Mouse (Mus musculus) small intestine, adult 2 months (tissue): ENCODE data around the gene Gm49318. TPM values are rescaled to one million over a fixed set of nuclear protein-coding genes. Genes with fewer than 3 reads are reported as not detected.

Experiments used
- H3K27ac ChIP-seq: fragments of 200-500 bp; 2 replicates; pipeline ENCODE4 v1.5.1; 2012; ENCODE audit warnings: low read depth, low read length, control low read depth, inconsistent platforms; ENCODE audit not compliant: insufficient read depth
- H3K27me3 ChIP-seq: fragments of 200-500 bp; 2 replicates; pipeline ENCODE4 v1.6.1; 2012; ENCODE audit warnings: mild to moderate bottlenecking, moderate library complexity, low read length, inconsistent platforms; ENCODE audit not compliant: control insufficient read depth, insufficient read depth
- H3K36me3 ChIP-seq: fragments of 200-500 bp; 2 replicates; pipeline ENCODE4 v1.6.1; 2012; ENCODE audit warnings: mild to moderate bottlenecking, low read length, control low read depth, inconsistent platforms; ENCODE audit not compliant: control insufficient read depth, insufficient read depth
- H3K4me1 ChIP-seq: fragments of 200-500 bp; 2 replicates; pipeline ENCODE4 v1.6.1; 2012; ENCODE audit warnings: low read length, inconsistent platforms, mixed read lengths; ENCODE audit not compliant: control insufficient read depth, insufficient read depth, insufficient read length
- H3K4me3 ChIP-seq: fragments of 200-500 bp; 2 replicates; pipeline ENCODE4 v1.5.1; 2012; ENCODE audit warnings: low read depth, mild to moderate bottlenecking, control low read depth, inconsistent platforms, low read length, moderate library complexity
- CTCF ChIP-seq: fragments of 200-500 bp; IDR thresholded peaks from 2 replicates; pipeline ENCODE4 v1.5.1; 2012; ENCODE audit warnings: low read depth, mild to moderate bottlenecking, control low read depth, inconsistent platforms, low read length, moderate library complexity, mixed read lengths; ENCODE audit not compliant: insufficient replicate concordance, insufficient read length; ENCODE audit errors: extremely low read depth
- POLR2A ChIP-seq: fragments of 200-500 bp; IDR thresholded peaks from 2 replicates; pipeline ENCODE4 v1.6.1; 2012; ENCODE audit warnings: low read depth, mild to moderate bottlenecking, control low read depth, inconsistent platforms, low read length, moderate library complexity
- WGBS: fragments of 180-500 bp; shearing (Covaris S2); methylation state at CpG from one replicate; pipeline ENCODE4 v1.1.7; 2018; 5-methylcytosine and 5-hydroxymethylcytosine counted together
- polyA plus RNA-seq: library from polyadenylated mRNA; depleted of rRNA; stranded (reverse); fragments of >200 nt; gene quantifications from 2 replicates; pipeline ENCODE4 v1.2.3, GENCODE M21; 2012

The Gm49318 gene
- polyA plus RNA-seq, 1 experiment = not detected

GRCm38 (mm10) chr9:22069881-22070553, 1.0 kb downstream of the Gm49318 start:
- WGBS = 52% methylated on average over 4 of the region's 4 CpGs
- Histone ChIP-seq H3K4me3 (peak overlapping the region; percentile 85), H3K27me3 (no peaks in the 10 kb centered on the region), H3K27ac (0 out of 2 replicates have a peak overlapping the region, but pooled peaks have one; percentile 8), H3K36me3 (peaks cover 11% of the 10 kb centered on the region; the same call in 1 of the 2 replicates), H3K4me1 (peaks cover 3% of the 10 kb centered on the region; the same call in 1 of the 2 replicates)
- TF ChIP-seq CTCF (no peak), POLR2A (no peak)

GRCm38 (mm10) chr9:22067195-22067594, 3.9 kb downstream of the Gm49318 start:
- H3K27ac ChIP-seq = no peak overlapping the region
- peaks cover 3% of the 10 kb centered on the region; the same call in 1 of the 2 replicates for H3K4me1 ChIP-seq
- WGBS = 94% methylated on average over 5 of the region's 5 CpGs
- H3K27me3 ChIP-seq = no peaks in the 10 kb centered on the region
- TF ChIP-seq POLR2A = no peak
- TF ChIP-seq CTCF = no peak
- H3K36me3 ChIP-seq = peaks cover 4% of the 10 kb centered on the region; the same call in 1 of the 2 replicates
- no peak overlapping the region for H3K4me3 ChIP-seq

GRCm38 (mm10) chr9:22066433-22066832, 4.6 kb downstream of the Gm49318 start:
- peak; percentile 85; the same call in 1 of the 2 replicates for TF ChIP-seq CTCF
- TF ChIP-seq POLR2A = no peak
- Histone ChIP-seq H3K27me3 (no peaks in the 10 kb centered on the region), H3K27ac (no peak overlapping the region), H3K4me3 (no peak overlapping the region), H3K4me1 (peaks cover 3% of the 10 kb centered on the region; the same call in 1 of the 2 replicates), H3K36me3 (peaks cover 4% of the 10 kb centered on the region; the same call in 1 of the 2 replicates)
- 73% methylated on average over 3 of the region's 3 CpGs for WGBS

GRCm38 (mm10) chr9:22065642-22066041, 5.4 kb downstream of the Gm49318 start:
- Histone ChIP-seq H3K36me3 (peaks cover 4% of the 10 kb centered on the region; the same call in 1 of the 2 replicates), H3K4me1 (peaks cover 3% of the 10 kb centered on the region; the same call in 1 of the 2 replicates), H3K27ac (no peak overlapping the region), H3K27me3 (no peaks in the 10 kb centered on the region), H3K4me3 (no peak overlapping the region)
- WGBS = 94% methylated on average over 11 of the region's 11 CpGs
- no peak for TF ChIP-seq CTCF
- no peak for TF ChIP-seq POLR2A

GRCm38 (mm10) chr9:22064341-22064740, 6.7 kb downstream of the Gm49318 start:
- 39% methylated on average over 3 of the region's 3 CpGs for WGBS
- Histone ChIP-seq H3K4me3 (no peak overlapping the region), H3K27ac (no peak overlapping the region), H3K27me3 (no peaks in the 10 kb centered on the region), H3K4me1 (no peaks in the 10 kb centered on the region), H3K36me3 (peaks cover 4% of the 10 kb centered on the region; the same call in 1 of the 2 replicates)
- TF ChIP-seq CTCF (no peak), POLR2A (no peak)

GRCm38 (mm10) chr9:22061339-22061738, 9.7 kb downstream of the Gm49318 start:
- WGBS = 63% methylated on average over 2 of the region's 2 CpGs
- Histone ChIP-seq H3K4me1 (no peaks in the 10 kb centered on the region), H3K4me3 (no peak overlapping the region), H3K27me3 (no peaks in the 10 kb centered on the region), H3K27ac (no peak overlapping the region), H3K36me3 (peaks cover 11% of the 10 kb centered on the region; the same call in 1 of the 2 replicates)
- TF ChIP-seq POLR2A (no peak), CTCF (no peak)

- Histone ChIP-seq H3K27me3 (peaks cover 9% of the 10 kb centered on the region), H3K4me1 (peaks cover 15% of the 10 kb centered on the region), H3K4me3 (no peak overlapping the region), H3K36me3 (peaks cover 7% of the 10 kb centered on the region; the same call in 1 of the 2 replicates), H3K27ac (no peak overlapping the region)
- TF ChIP-seq CTCF (no peak), POLR2A (no peak)
- 93% methylated on average over 9 of the region's 9 CpGs for WGBS
These were observed 13.0 kb downstream of the Gm49318 start for GRCm38 (mm10) chr9:22058011-22058424.
